Mouse (Mus musculus): ENCODE measurements around the gene Ccr1. TPM values are rescaled to one million over a fixed set of nuclear protein-coding genes. Genes with fewer than 3 reads are reported as not detected.
A peak's percentile ranks its signal among the peaks of the same experiment; 100 is the strongest.

Ccr1 gene
- polyA plus RNA-seq, 1 experiment from 2014 or later, result 2.9 TPM

- no peaks in the 10 kb centered on the region for H3K27me3 ChIP-seq (ENCODE audit: control insufficient read depth, insufficient read depth, low read depth, low read length)
- H3K27ac ChIP-seq (ENCODE audit: low read length), result peak overlapping the region; percentile 46; the same call in 1 of the 2 replicates
- ATAC-seq (ENCODE audit: low read depth), result no peak
- H3K4me2 ChIP-seq (ENCODE audit: low read depth, low read length), result no peak overlapping the region
- peaks cover 32% of the 10 kb centered on the region for H3K4me1 ChIP-seq (ENCODE audit: control insufficient read depth, low read depth, low read length)
- 66% methylated on average over 19 of the region's 19 CpGs for WGBS (ENCODE audit: insufficient replicate concordance)
- H3K4me3 ChIP-seq (ENCODE audit: low read depth, low read length), result no peak overlapping the region
- H3K9ac ChIP-seq (ENCODE audit: low read depth, low read length), result no peak overlapping the region
- H3K36me3 ChIP-seq (ENCODE audit: control insufficient read depth, insufficient read depth), result no peaks in the 10 kb centered on the region
- H3K9me3 ChIP-seq (replicated peaks; ENCODE audit: control insufficient read depth, low read length), result no peaks in the 10 kb centered on the region
These were observed 35.4 kb downstream of the Ccr1 start for GRCm38 (mm10) chr9:123932911-123933675.

- peak; percentile 58 for ATAC-seq (ENCODE audit: low read depth)
- H3K27ac ChIP-seq (ENCODE audit: low read length), result peak overlapping the region; percentile 60
- H3K4me2 ChIP-seq (ENCODE audit: low read depth, low read length), result no peak overlapping the region
- peaks cover 38% of the 10 kb centered on the region for H3K4me1 ChIP-seq (ENCODE audit: control insufficient read depth, low read depth, low read length)
- 37% methylated on average over 6 of the region's 6 CpGs for WGBS (ENCODE audit: insufficient replicate concordance)
- H3K9ac ChIP-seq (ENCODE audit: low read depth, low read length), result no peak overlapping the region
- no peaks in the 10 kb centered on the region for H3K27me3 ChIP-seq (ENCODE audit: control insufficient read depth, insufficient read depth, low read depth, low read length)
- H3K4me3 ChIP-seq (ENCODE audit: low read depth, low read length), result no peak overlapping the region
- no peaks in the 10 kb centered on the region for H3K36me3 ChIP-seq (ENCODE audit: control insufficient read depth, insufficient read depth)
- no peaks in the 10 kb centered on the region for H3K9me3 ChIP-seq (replicated peaks; ENCODE audit: control insufficient read depth, low read length)
These were observed 36.5 kb downstream of the Ccr1 start for GRCm38 (mm10) chr9:123931761-123932700.

- H3K4me3 ChIP-seq (ENCODE audit: low read depth, low read length), result no peak overlapping the region
- no peaks in the 10 kb centered on the region for H3K36me3 ChIP-seq (ENCODE audit: control insufficient read depth, insufficient read depth)
- H3K9me3 ChIP-seq (replicated peaks; ENCODE audit: control insufficient read depth, low read length), result no peaks in the 10 kb centered on the region
- ATAC-seq (ENCODE audit: low read depth), result no peak
- H3K27me3 ChIP-seq (ENCODE audit: control insufficient read depth, insufficient read depth, low read depth, low read length), result no peaks in the 10 kb centered on the region
- H3K4me1 ChIP-seq (ENCODE audit: control insufficient read depth, low read depth, low read length), result peaks cover 38% of the 10 kb centered on the region
- H3K27ac ChIP-seq (ENCODE audit: low read length), result peak overlapping the region; percentile 68
- WGBS (ENCODE audit: insufficient replicate concordance), result 61% methylated on average over 3 of the region's 3 CpGs
- no peak overlapping the region for H3K4me2 ChIP-seq (ENCODE audit: low read depth, low read length)
- no peak overlapping the region for H3K9ac ChIP-seq (ENCODE audit: low read depth, low read length)
These were observed 37.6 kb downstream of the Ccr1 start for GRCm38 (mm10) chr9:123930926-123931325.

- ATAC-seq (ENCODE audit: low read depth), result no peak
- Histone ChIP-seq H3K9ac (ENCODE audit: low read depth, low read length) (no peak overlapping the region), H3K27me3 (ENCODE audit: control insufficient read depth, insufficient read depth, low read depth, low read length) (no peaks in the 10 kb centered on the region), H3K27ac (ENCODE audit: low read length) (peak overlapping the region; percentile 68), H3K4me2 (ENCODE audit: low read depth, low read length) (no peak overlapping the region), H3K9me3 (replicated peaks; ENCODE audit: control insufficient read depth, low read length) (no peaks in the 10 kb centered on the region), H3K4me1 (ENCODE audit: control insufficient read depth, low read depth, low read length) (peaks cover 43% of the 10 kb centered on the region), H3K4me3 (ENCODE audit: low read depth, low read length) (no peak overlapping the region), H3K36me3 (ENCODE audit: control insufficient read depth, insufficient read depth) (no peaks in the 10 kb centered on the region)
- 41% methylated on average over 3 of the region's 3 CpGs for WGBS (ENCODE audit: insufficient replicate concordance)
These were observed 38.0 kb downstream of the Ccr1 start for GRCm38 (mm10) chr9:123930476-123930875.

DNA sequence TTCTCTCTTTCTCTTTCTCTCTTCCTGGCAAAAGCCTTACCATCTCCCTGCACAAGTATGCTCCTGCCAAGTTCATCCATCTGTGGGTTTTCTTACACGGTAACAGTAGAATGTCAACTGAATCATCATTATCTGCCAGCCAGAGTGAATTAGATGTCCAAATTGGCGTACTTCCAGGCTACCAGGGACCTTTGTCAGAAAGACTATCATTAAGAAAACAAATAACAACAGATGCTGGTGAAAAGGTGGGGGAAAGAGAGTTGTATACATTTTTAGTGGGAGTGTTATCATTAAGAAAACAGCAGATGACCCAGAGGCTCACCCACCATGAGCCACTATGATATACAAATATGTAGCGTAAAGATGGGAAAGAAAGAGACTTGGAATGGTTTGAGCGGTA is 38.6 kb downstream of the Ccr1 start:
- peak overlapping the region; percentile 68; the same call in 1 of the 2 replicates for H3K27ac ChIP-seq (ENCODE audit: low read length)
- H3K27me3 ChIP-seq (ENCODE audit: control insufficient read depth, insufficient read depth, low read depth, low read length), result no peaks in the 10 kb centered on the region
- H3K4me1 ChIP-seq (ENCODE audit: control insufficient read depth, low read depth, low read length), result peaks cover 44% of the 10 kb centered on the region
- H3K9ac ChIP-seq (ENCODE audit: low read depth, low read length), result no peak overlapping the region
- no peak overlapping the region for H3K4me2 ChIP-seq (ENCODE audit: low read depth, low read length)
- no peaks in the 10 kb centered on the region for H3K36me3 ChIP-seq (ENCODE audit: control insufficient read depth, insufficient read depth)
- H3K4me3 ChIP-seq (ENCODE audit: low read depth, low read length), result no peak overlapping the region
- no peak for ATAC-seq (ENCODE audit: low read depth)
- WGBS (ENCODE audit: insufficient replicate concordance), result 54% methylated on average over 4 of the region's 4 CpGs
- no peaks in the 10 kb centered on the region for H3K9me3 ChIP-seq (replicated peaks; ENCODE audit: control insufficient read depth, low read length)

DNA sequence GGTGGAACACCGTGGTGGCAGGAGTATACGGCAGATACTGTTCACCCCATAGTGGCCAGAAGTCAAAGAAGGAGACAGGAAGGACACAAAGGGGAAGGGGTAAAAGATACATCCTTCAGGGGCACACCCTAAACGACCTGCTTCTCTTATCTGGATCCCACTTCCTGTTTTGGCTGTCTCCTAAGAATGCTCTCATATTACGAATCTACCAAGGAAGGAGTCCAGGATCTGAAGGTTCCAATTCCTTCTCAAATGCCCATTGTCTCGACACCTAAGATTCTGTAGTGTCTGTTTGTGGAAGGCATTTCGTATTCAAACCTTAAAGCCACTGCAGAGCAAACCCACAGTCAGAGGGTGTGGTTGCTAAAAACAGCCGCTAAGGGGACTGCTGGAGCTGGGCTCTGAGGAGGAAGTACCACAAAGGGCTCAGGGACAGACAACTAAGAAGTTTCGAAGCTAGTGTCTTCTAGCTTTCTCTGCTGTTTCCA is 39.7 kb downstream of the Ccr1 start:
- no peak for ATAC-seq (ENCODE audit: low read depth)
- H3K9me3 ChIP-seq (replicated peaks; ENCODE audit: control insufficient read depth, low read length), result no peaks in the 10 kb centered on the region
- no peaks in the 10 kb centered on the region for H3K27me3 ChIP-seq (ENCODE audit: control insufficient read depth, insufficient read depth, low read depth, low read length)
- peak overlapping the region; percentile 66 for H3K4me2 ChIP-seq (ENCODE audit: low read depth, low read length)
- H3K4me1 ChIP-seq (ENCODE audit: control insufficient read depth, low read depth, low read length), result peaks cover 51% of the 10 kb centered on the region
- WGBS (ENCODE audit: insufficient replicate concordance), result 7% methylated on average over 8 of the region's 8 CpGs
- H3K9ac ChIP-seq (ENCODE audit: low read depth, low read length), result peak overlapping the region; percentile 37
- H3K4me3 ChIP-seq (ENCODE audit: low read depth, low read length), result peak overlapping the region; percentile 40
- H3K36me3 ChIP-seq (ENCODE audit: control insufficient read depth, insufficient read depth), result no peaks in the 10 kb centered on the region
- peak overlapping the region; percentile 70 for H3K27ac ChIP-seq (ENCODE audit: low read length)

DNA sequence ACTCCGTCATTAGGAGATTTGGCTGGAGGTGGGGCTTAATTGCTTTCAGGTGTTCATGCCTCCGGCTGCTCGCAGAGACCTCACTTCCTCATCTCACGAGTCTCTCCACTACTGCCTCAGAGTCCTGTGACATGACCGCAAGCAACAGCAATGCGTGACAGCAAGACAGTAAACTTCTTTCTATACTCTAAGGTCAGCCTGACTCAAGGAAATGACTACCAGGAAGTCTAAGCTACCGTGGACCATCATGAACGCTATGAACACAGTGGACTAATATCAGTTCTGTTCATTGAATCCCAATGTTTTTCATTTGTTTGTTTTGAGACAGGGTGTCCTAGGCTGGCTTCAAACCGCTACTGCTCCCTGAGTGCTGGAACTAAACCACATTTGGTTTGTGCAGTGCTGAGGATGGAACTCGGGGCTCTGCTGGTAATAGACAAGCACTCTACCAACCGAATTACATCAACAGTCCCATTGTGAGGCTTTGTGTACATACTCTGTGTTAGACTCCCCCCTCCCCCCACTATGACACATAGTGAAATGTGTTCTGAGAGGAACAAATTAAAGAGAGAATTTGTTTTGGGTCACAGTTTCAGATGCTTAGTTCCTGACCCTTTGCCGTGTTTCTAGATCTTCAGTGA is 40.3 kb downstream of the Ccr1 start:
- Histone ChIP-seq H3K4me2 (ENCODE audit: low read depth, low read length) (peak overlapping the region; percentile 66), H3K27me3 (ENCODE audit: control insufficient read depth, insufficient read depth, low read depth, low read length) (no peaks in the 10 kb centered on the region), H3K4me3 (ENCODE audit: low read depth, low read length) (peak overlapping the region; percentile 40), H3K4me1 (ENCODE audit: control insufficient read depth, low read depth, low read length) (peaks cover 57% of the 10 kb centered on the region), H3K36me3 (ENCODE audit: control insufficient read depth, insufficient read depth) (no peaks in the 10 kb centered on the region), H3K27ac (ENCODE audit: low read length) (peak overlapping the region; percentile 70), H3K9ac (ENCODE audit: low read depth, low read length) (peak overlapping the region; percentile 37), H3K9me3 (replicated peaks; ENCODE audit: control insufficient read depth, low read length) (no peaks in the 10 kb centered on the region)
- no peak for ATAC-seq (ENCODE audit: low read depth)
- WGBS (ENCODE audit: insufficient replicate concordance), result 10% methylated on average over 12 of the region's 12 CpGs

DNA sequence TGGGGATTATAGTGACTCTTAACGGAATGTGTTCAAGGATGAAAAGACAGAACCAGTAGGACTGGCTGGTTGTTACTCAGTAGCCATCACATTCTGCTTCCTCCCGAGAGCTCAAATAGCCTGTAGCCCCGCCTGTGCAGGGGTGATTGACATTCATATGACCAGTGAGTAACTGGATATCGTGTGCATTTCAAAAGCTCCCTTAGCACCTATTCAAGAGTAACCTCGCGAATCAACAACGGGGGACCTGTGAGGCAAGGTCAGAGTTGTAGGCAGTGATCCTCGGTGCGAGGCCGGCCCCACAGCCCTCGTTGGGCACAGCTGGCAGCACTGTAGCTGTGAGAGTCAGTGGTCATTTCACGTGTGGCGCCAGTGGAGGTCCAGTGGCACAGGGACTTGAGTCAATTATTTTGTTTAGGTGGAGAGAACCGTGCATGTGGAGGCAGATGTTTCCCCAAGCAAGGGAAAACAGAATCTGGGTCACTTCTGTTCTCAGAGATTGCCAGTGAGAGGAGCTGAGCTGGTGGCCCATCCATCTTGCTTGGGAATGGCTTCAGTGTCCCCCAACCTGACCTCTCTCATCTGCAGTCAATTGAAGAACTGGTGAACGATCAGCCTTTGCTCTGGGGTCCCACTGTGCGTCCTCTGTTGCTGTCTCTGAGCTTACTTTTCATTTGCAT is 41.1 kb downstream of the Ccr1 start:
- H3K4me2 ChIP-seq (ENCODE audit: low read depth, low read length), result peak overlapping the region; percentile 66
- H3K4me1 ChIP-seq (ENCODE audit: control insufficient read depth, low read depth, low read length), result peaks cover 58% of the 10 kb centered on the region
- H3K9me3 ChIP-seq (replicated peaks; ENCODE audit: control insufficient read depth, low read length), result no peaks in the 10 kb centered on the region
- peak overlapping the region; percentile 70 for H3K27ac ChIP-seq (ENCODE audit: low read length)
- ATAC-seq (ENCODE audit: low read depth), result no peak
- no peaks in the 10 kb centered on the region for H3K36me3 ChIP-seq (ENCODE audit: control insufficient read depth, insufficient read depth)
- H3K9ac ChIP-seq (ENCODE audit: low read depth, low read length), result no peak overlapping the region
- no peaks in the 10 kb centered on the region for H3K27me3 ChIP-seq (ENCODE audit: control insufficient read depth, insufficient read depth, low read depth, low read length)
- no peak overlapping the region for H3K4me3 ChIP-seq (ENCODE audit: low read depth, low read length)
- WGBS (ENCODE audit: insufficient replicate concordance), result 46% methylated on average over 16 of the region's 16 CpGs
